Mouse (Mus musculus) thymus, adult 2 months (tissue): ENCODE measurements around the gene Ankrd13d. TPM values are rescaled to one million over a fixed set of nuclear protein-coding genes. Genes with fewer than 3 reads are reported as not detected.

Experiments used
- DNase-seq: peaks from one replicate; pipeline ENCODE4 v3.0.0; 2021
- H3K27ac ChIP-seq: fragments of 200-500 bp; 2 replicates; pipeline ENCODE4 v1.5.1; 2012; ENCODE audit warnings: low read length, control low read depth; ENCODE audit not compliant: control insufficient read depth, insufficient read depth
- H3K27me3 ChIP-seq: fragments of 200-500 bp; 2 replicates; pipeline ENCODE4 v1.6.1; 2012; ENCODE audit warnings: mild to moderate bottlenecking, low read length, moderate library complexity, mixed read lengths; ENCODE audit not compliant: control insufficient read depth, insufficient read depth
- H3K36me3 ChIP-seq: fragments of 200-500 bp; 2 replicates; pipeline ENCODE4 v1.6.1; 2012; ENCODE audit warnings: mild to moderate bottlenecking, low read length, moderate library complexity; ENCODE audit not compliant: control insufficient read depth, insufficient read depth
- H3K4me1 ChIP-seq: fragments of 200-500 bp; replicated peaks from 2 replicates; pipeline ENCODE4 v1.6.1; 2012; ENCODE audit warnings: low read length; ENCODE audit not compliant: control insufficient read depth, insufficient read depth
- H3K4me3 ChIP-seq: fragments of 200-500 bp; 2 replicates; pipeline ENCODE4 v1.5.1; 2012; ENCODE audit warnings: mild to moderate bottlenecking, low read length, control low read depth, moderate library complexity; ENCODE audit not compliant: control insufficient read depth, insufficient read depth
- CTCF ChIP-seq: fragments of 200-500 bp; IDR thresholded peaks from 2 replicates; pipeline ENCODE4 v1.5.1; 2012; ENCODE audit warnings: mild to moderate bottlenecking, control low read depth, low read length, moderate library complexity, borderline replicate concordance; ENCODE audit not compliant: control insufficient read depth, poor library complexity, insufficient read depth; ENCODE audit errors: extremely low read depth
- POLR2A ChIP-seq: fragments of 200-500 bp; IDR thresholded peaks from 2 replicates; pipeline ENCODE4 v1.6.1; 2012; ENCODE audit warnings: mild to moderate bottlenecking, low read length, control low read depth, moderate library complexity; ENCODE audit not compliant: control insufficient read depth, poor library complexity, insufficient read depth; ENCODE audit errors: extremely low read depth
- WGBS: fragments of 180-500 bp; shearing (Covaris S2); methylation state at CpG from one replicate; pipeline ENCODE4 v1.1.7; 2018; 5-methylcytosine and 5-hydroxymethylcytosine counted together
- polyA plus RNA-seq: library from polyadenylated mRNA; depleted of rRNA; stranded (reverse); fragments of >200 nt; gene quantifications from 2 replicates; pipeline ENCODE4 v1.2.3, GENCODE M21; 2012

The Ankrd13d gene
- polyA plus RNA-seq, 1 experiment = 56.0 TPM

DNA sequence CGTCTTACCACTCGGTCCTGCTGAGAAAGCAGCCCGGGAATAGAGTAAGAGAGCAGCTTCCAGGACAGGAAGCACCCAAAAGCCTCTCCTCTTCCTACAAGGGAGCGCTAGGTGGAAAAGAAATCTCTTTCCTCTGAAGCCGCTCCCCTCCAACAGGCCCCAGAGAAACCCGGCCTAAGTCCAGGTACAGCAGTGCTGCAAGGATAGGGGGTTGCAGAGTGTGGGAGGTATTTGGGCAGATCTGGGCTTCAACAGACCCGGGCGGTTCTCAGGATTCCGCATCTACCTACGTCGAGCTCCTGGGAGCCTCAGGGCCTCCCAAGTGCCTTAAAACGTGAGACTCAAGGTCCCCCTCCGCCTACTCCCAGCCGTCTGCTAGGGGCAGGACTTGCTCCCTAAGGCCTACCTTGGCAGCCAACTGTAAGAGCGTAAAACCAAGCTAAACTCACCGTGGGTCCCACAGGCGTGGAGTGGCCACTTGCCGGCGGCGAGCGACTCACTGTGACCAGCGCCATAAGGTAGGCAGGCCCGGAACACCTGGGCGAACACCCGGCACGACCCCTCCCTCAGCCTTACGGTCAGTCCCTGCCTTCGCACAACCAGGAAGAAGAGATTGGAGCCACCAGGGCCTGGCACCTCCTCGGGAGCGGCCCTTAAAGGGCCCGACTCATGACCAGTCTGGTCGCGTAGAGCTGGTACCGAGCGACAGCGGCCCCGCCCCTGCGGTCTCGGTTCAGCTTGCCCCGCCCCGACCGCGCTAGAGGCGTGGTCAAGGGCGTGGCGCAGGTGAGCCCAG lies 14.2 kb downstream of the Ankrd13d start, which contains the start of gene Ssh3:
Ssh3 (minus strand) TSS at position 615 of the 796 bp plus-strand sequence.
- peaks cover 11% of the 10 kb centered on the region for H3K4me1 ChIP-seq
- peak; percentile 66 for DNase-seq
- peak within 1 kb of the TSS; percentile 26 for H3K4me3 ChIP-seq
- WGBS = 13% methylated on average over 46 of the region's 46 CpGs
- TF ChIP-seq POLR2A = 0 out of 2 replicates have a peak, but pooled peaks have one; percentile 24
- TF ChIP-seq CTCF = no peak
- H3K36me3 ChIP-seq = no peaks in the 10 kb centered on the region
- H3K27ac ChIP-seq = no peak within 1 kb of the TSS
- H3K27me3 ChIP-seq = no peaks in the 10 kb centered on the region

DNA sequence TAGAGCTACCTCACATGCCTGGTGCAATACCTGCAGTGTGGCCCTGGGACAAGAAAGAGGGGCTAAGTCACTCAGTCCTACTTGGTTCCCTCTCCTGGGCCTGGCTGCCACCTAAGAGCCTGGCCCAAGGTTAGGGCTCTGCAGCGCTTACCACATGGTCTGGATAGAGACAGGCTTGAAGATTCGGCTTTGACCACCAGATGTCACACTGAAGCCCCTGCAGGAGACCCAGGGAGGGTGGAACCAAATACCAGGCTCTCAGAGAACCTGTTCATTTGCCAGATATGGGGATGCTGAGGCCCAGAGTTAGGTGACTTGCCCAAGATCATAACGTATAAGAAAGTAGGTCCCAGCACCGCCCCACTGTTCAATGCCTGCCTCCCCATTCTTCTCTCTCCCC lies 17.0 kb downstream of the Ankrd13d start:
- Histone ChIP-seq H3K27me3 (no peaks in the 10 kb centered on the region), H3K27ac (no peak overlapping the region), H3K4me3 (no peak overlapping the region), H3K36me3 (no peaks in the 10 kb centered on the region), H3K4me1 (peaks cover 18% of the 10 kb centered on the region)
- TF ChIP-seq POLR2A (no peak), CTCF (0 out of 2 replicates have a peak, but pooled peaks have one; percentile 8)
- peak; percentile 43 for DNase-seq
- 74% methylated on average over 4 of the region's 4 CpGs for WGBS

DNA sequence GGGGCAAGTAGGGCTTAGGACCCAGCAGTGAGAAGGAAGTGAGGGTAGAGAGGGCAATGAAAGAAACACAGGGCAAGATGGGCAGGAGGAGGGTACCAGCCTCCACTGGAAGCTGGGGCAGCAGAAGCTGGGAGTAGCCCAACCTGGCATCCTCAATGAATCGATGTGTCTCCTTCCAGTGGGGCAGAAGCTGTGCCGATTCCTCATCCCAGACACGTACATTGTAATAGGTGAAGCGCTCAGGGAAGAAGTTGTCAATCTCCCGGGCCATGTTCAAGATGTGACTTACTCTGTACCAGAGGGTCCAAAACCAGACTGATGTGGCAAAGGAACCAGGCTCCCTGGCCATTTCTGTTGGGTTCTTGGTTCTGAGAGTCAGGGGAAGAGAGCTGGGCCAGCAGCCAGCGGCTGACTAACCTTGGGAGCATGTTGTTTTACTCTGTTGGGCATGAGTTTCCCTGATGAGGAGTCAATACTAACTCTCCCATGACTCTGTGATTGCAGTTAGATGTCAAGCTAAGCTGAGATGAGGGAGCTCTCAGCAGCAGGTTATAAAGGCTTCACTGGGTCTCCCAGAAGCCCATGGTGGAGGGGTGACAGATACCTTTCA lies 18.7 kb downstream of the Ankrd13d start:
- Histone ChIP-seq H3K4me1 (peaks cover 16% of the 10 kb centered on the region), H3K36me3 (no peaks in the 10 kb centered on the region), H3K27ac (no peak overlapping the region), H3K4me3 (no peak overlapping the region), H3K27me3 (no peaks in the 10 kb centered on the region)
- TF ChIP-seq POLR2A (no peak), CTCF (no peak)
- WGBS = 98% methylated on average over 6 of the region's 6 CpGs
- DNase-seq = no peak

DNA sequence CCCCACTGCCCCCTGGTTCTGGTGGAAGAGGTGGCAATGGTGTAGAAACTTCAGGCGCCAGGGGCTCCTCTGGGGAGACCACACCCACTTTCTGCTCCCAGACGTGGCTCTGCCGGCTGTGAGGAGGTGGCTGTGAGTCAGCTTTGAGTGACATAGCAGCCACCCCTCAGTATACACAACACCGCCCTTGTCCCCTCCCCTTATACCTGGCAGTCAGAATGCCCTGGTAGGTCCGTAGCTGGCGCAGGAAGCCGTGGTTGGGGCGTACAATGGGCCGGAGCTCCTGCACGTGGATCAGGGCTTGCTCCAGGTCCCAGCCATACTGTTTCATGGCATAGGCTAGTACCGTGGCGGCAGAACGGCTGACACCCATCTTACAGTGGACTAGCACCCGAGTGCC lies 19.2 kb downstream of the Ankrd13d start:
- peaks cover 10% of the 10 kb centered on the region for H3K4me1 ChIP-seq

DNA sequence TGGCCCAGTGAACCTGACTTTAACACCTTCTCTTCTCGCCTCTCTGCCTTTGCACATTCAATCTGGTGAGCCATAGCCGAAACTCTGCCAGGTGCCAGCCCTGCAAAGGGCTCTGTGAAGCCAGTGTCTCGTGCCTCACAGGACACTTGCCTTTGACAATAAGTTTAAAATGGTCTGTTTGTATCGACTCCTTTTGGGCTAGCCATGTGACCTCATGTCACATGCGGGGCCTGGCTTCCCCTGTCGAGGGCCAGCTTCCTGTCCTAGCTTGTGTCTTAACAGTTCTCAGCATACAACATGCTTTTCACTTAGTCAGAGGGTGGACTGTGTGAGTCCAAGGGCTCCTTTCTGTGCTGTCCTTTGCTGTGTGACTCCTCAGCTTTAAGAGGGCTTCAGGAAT lies 20.2 kb downstream of the Ankrd13d start:
- no peaks in the 10 kb centered on the region for H3K36me3 ChIP-seq
- no peak for TF ChIP-seq CTCF
- TF ChIP-seq POLR2A = no peak
- H3K27me3 ChIP-seq = no peaks in the 10 kb centered on the region
- H3K27ac ChIP-seq = no peak overlapping the region
- peaks cover 9% of the 10 kb centered on the region for H3K4me1 ChIP-seq
- H3K4me3 ChIP-seq = no peak overlapping the region
- no peak for DNase-seq
- 52% methylated on average over 6 of the region's 6 CpGs for WGBS

More for the DNA sequence above, 19.2 kb downstream of the Ankrd13d start:
- H3K27me3 ChIP-seq = no peaks in the 10 kb centered on the region
- no peak overlapping the region for H3K27ac ChIP-seq
- no peak for DNase-seq
- no peaks in the 10 kb centered on the region for H3K36me3 ChIP-seq
- WGBS = 77% methylated on average over 14 of the region's 14 CpGs
- H3K4me3 ChIP-seq = no peak overlapping the region
- TF ChIP-seq CTCF (no peak), POLR2A (no peak)

DNA sequence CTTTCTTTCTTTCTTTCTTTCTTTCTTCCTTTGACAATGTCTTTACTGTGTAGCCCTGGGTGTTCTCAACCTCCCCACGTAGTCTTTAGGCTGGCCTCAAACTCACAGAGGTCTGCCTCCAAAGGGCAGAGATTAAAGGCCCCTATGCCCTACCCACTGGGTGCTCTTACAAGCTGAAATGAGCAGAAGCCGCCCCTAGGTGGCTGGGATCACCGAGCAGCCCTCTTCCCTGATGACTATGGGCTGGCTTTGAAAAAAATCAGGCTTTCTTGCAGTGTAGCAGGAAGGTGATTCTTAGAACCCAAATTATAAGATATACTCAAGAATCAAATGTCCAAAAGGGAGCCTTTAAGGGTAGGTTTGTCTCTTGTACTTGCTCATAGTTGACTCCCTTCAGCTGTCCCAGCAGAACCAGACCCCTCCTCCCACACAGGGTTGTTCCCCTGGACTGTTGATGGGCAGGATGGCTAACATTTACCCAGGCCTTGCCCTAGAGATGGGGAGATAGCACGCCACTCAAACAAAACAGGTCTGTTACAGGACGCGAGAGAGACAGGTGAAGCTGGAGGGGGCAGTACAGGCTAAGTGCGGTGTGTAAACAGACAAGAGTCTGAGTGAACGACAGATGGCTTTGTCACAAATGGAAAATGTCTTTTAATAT lies 21.8 kb downstream of the Ankrd13d start:
- no peaks in the 10 kb centered on the region for H3K36me3 ChIP-seq
- peak; percentile 47 for DNase-seq
- peaks cover 14% of the 10 kb centered on the region for H3K4me1 ChIP-seq
- TF ChIP-seq CTCF (peak; percentile 37; the same call in 1 of the 2 replicates), POLR2A (no peak)
- H3K27ac ChIP-seq = no peak overlapping the region
- H3K27me3 ChIP-seq = no peaks in the 10 kb centered on the region
- WGBS = 65% methylated on average over 8 of the region's 8 CpGs
- no peak overlapping the region for H3K4me3 ChIP-seq
